Mouse (Mus musculus): ENCODE results near the gene Spryd3. TPM values are rescaled to one million over a fixed set of nuclear protein-coding genes. Genes with fewer than 3 reads are reported as not detected.

The Spryd3 gene
- 152 and 156 TPM in 2 replicates for polyA plus RNA-seq (2012; rRNA removed)

DNA sequence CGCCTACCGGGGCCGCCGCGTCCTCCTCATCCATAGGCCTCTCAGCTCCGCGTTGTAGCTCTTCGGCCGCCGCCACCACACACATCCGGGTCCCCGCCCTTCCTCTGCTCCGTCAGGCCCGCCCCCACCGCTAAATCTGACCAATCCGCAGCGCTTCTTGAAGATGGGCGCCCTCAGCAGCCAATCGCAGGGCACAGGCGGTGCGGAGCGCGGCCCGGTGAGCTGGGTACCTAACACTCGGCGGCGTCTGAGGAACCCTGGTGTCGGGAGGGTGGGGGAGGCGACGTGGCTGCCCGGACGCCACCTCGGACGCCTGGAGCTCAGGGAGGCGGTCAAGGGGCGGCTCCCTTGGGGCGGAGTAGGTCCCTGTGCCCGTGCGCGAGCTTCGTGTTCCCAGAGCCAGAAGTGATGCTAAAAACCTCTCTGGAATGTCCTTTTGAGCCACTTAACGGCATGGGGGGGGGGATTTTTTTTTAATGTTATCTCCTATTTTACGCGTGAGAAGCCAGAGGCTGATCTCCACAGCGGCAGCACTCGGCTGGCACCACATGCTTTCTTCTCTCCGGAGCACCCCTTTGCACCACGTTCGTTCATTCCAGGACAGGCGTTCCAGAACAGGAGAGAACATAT lies at the start of gene Spryd3:
Gene Spryd3 (minus strand): TSS at position 106 of the 630 bp plus-strand sequence.
- TF ChIP-seq POLR2A (IDR thresholded peaks at IDR 0.05; ENCODE audit: extremely low read depth, insufficient read depth, low read length), result 0 out of 2 replicates have a peak, but pooled peaks have one; percentile 35
- no peak for TF ChIP-seq CTCF (IDR thresholded peaks at IDR 0.05; ENCODE audit: extremely low read depth, insufficient read depth, low read length)
- no peaks in the 10 kb centered on the region for H3K4me1 ChIP-seq (ENCODE audit: control insufficient read depth, insufficient read depth, low read length)
- H3K27ac ChIP-seq (ENCODE audit: insufficient read depth, low read length), result no peak within 1 kb of the TSS; the same call in 1 of the 2 replicates
- peak within 1 kb of the TSS; percentile 97 for H3K4me3 ChIP-seq (ENCODE audit: insufficient read depth, low read length)

- H3K27ac ChIP-seq (ENCODE audit: insufficient read depth, low read length), result no peak overlapping the region
- TF ChIP-seq POLR2A (IDR thresholded peaks at IDR 0.05; ENCODE audit: extremely low read depth, insufficient read depth, low read length) (no peak), CTCF (IDR thresholded peaks at IDR 0.05; ENCODE audit: extremely low read depth, insufficient read depth, low read length) (no peak)
- no peaks in the 10 kb centered on the region for H3K4me1 ChIP-seq (ENCODE audit: control insufficient read depth, insufficient read depth, low read length)
- no peak overlapping the region for H3K4me3 ChIP-seq (ENCODE audit: insufficient read depth, low read length)
Measured at GRCm38 (mm10) chr15:102183076-102183475, 47.0 kb upstream of the Spryd3 start.

- Histone ChIP-seq H3K4me3 (ENCODE audit: insufficient read depth, low read length) (no peak overlapping the region), H3K27ac (ENCODE audit: insufficient read depth, low read length) (no peak overlapping the region), H3K4me1 (ENCODE audit: control insufficient read depth, insufficient read depth, low read length) (no peaks in the 10 kb centered on the region)
- TF ChIP-seq CTCF (IDR thresholded peaks at IDR 0.05; ENCODE audit: extremely low read depth, insufficient read depth, low read length) (no peak), POLR2A (IDR thresholded peaks at IDR 0.05; ENCODE audit: extremely low read depth, insufficient read depth, low read length) (no peak)
Measured at GRCm38 (mm10) chr15:102179924-102180323, 43.9 kb upstream of the Spryd3 start.

- Histone ChIP-seq H3K4me3 (ENCODE audit: insufficient read depth, low read length) (no peak overlapping the region), H3K27ac (ENCODE audit: insufficient read depth, low read length) (no peak overlapping the region)
- TF ChIP-seq CTCF (IDR thresholded peaks at IDR 0.05; ENCODE audit: extremely low read depth, insufficient read depth, low read length), result no peak
- no peak for TF ChIP-seq POLR2A (IDR thresholded peaks at IDR 0.05; ENCODE audit: extremely low read depth, insufficient read depth, low read length)
Measured at GRCm38 (mm10) chr15:102179106-102179505, 43.1 kb upstream of the Spryd3 start.

GRCm38 (mm10) chr15:102178279-102178678 lies 42.2 kb upstream of the Spryd3 start:
- H3K4me1 ChIP-seq (ENCODE audit: control insufficient read depth, insufficient read depth, low read length), result no peaks in the 10 kb centered on the region
- TF ChIP-seq POLR2A (IDR thresholded peaks at IDR 0.05; ENCODE audit: extremely low read depth, insufficient read depth, low read length) (no peak), CTCF (IDR thresholded peaks at IDR 0.05; ENCODE audit: extremely low read depth, insufficient read depth, low read length) (peak; percentile 87)
- no peak overlapping the region for H3K27ac ChIP-seq (ENCODE audit: insufficient read depth, low read length)
- H3K4me3 ChIP-seq (ENCODE audit: insufficient read depth, low read length), result no peak overlapping the region

More at GRCm38 (mm10) chr15:102179106-102179505, 43.1 kb upstream of the Spryd3 start:
- no peaks in the 10 kb centered on the region for H3K4me1 ChIP-seq (ENCODE audit: control insufficient read depth, insufficient read depth, low read length)

DNA sequence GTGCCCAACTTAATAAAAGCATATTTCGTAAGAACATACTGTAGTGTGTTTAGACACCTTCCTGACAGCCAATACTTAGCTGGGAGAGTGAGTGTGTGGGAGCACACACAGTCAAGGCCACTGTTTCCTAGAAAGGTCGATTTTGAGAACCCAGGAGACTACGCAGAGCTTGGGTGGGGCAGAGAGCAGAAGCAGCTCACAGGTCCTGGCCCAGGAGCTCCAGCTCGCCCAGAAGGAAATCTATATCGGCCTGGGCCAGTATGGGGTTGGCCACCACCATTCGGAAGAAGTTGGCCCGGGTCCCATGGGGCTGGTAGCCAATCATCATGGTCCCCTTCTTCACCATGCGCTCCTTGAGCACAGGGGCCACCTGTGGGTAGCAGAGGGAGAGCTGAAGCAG lies 41.4 kb upstream of the Spryd3 start:
- no peak overlapping the region for H3K4me3 ChIP-seq (ENCODE audit: insufficient read depth, low read length)
- no peak for TF ChIP-seq CTCF (IDR thresholded peaks at IDR 0.05; ENCODE audit: extremely low read depth, insufficient read depth, low read length)
- TF ChIP-seq POLR2A (IDR thresholded peaks at IDR 0.05; ENCODE audit: extremely low read depth, insufficient read depth, low read length), result no peak
- no peak overlapping the region for H3K27ac ChIP-seq (ENCODE audit: insufficient read depth, low read length)
- H3K4me1 ChIP-seq (ENCODE audit: control insufficient read depth, insufficient read depth, low read length), result no peaks in the 10 kb centered on the region

DNA sequence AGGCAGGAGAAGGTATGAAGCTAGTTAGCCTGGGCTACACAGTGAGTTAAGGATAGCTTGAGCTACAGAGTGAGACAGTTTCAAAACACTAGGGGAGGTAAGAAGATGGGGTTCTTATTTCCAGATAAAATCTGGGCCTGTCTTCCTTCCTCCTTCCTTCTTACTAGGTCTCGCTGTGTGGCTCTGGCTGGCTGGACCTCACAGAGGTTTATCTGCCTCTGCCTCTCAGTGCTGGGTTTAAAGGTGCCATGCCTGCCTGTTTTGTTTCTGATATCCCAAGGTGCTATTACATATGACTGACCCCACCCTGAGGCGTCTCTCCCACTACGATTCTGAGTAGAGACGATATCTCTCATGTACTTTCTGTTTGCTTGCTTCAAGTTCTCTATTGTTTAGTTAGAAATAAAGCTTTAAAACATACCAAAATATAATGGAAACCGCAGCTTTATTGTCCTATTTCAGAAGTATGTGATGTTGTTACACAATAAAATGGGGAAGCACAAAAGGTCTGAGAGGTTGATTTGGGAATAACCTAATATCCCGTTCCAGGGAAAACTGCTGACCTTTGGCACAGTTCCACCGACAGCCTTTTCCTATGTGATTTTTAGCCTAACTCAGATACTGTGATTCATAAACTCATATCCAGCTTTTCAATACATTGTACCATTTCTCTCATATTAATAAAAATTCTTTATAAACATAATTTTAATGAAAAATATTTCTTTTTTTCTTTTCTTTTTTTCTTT lies 40.7 kb upstream of the Spryd3 start:
- H3K27ac ChIP-seq (ENCODE audit: insufficient read depth, low read length), result no peak overlapping the region
- TF ChIP-seq POLR2A (IDR thresholded peaks at IDR 0.05; ENCODE audit: extremely low read depth, insufficient read depth, low read length) (no peak), CTCF (IDR thresholded peaks at IDR 0.05; ENCODE audit: extremely low read depth, insufficient read depth, low read length) (no peak)
- H3K4me3 ChIP-seq (ENCODE audit: insufficient read depth, low read length), result no peak overlapping the region
- no peaks in the 10 kb centered on the region for H3K4me1 ChIP-seq (ENCODE audit: control insufficient read depth, insufficient read depth, low read length)

DNA sequence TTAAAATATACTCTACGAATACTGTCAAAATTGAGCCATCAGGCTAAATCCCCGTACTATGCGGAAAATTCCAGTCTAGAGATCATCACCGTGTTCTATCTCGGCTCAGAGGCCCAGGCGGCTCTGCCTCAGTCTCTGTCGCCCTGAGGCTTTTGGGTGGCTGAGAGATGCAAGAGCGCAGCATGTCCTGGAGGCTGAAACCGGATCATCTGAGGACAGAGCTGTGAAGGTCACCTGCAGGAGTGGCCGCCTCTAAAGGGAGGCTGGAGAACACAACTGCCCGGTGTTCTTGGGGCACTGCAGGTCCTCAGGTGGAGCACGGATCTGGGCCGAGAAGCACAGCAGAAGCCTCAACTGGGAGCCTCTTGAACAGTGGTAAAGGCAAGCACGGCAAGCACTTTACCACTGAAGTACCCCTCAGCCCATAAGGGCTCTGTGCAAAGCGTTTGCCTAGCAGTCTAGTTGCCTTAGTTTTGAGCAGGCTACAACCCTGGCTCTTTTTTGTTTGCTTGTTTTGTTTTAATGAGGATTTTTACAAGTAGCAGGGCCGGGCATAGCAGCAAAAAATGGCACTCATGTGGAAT lies 39.8 kb upstream of the Spryd3 start:
- Histone ChIP-seq H3K27ac (ENCODE audit: insufficient read depth, low read length) (no peak overlapping the region), H3K4me1 (ENCODE audit: control insufficient read depth, insufficient read depth, low read length) (no peaks in the 10 kb centered on the region), H3K4me3 (ENCODE audit: insufficient read depth, low read length) (no peak overlapping the region)
- TF ChIP-seq POLR2A (IDR thresholded peaks at IDR 0.05; ENCODE audit: extremely low read depth, insufficient read depth, low read length) (no peak), CTCF (IDR thresholded peaks at IDR 0.05; ENCODE audit: extremely low read depth, insufficient read depth, low read length) (no peak)

DNA sequence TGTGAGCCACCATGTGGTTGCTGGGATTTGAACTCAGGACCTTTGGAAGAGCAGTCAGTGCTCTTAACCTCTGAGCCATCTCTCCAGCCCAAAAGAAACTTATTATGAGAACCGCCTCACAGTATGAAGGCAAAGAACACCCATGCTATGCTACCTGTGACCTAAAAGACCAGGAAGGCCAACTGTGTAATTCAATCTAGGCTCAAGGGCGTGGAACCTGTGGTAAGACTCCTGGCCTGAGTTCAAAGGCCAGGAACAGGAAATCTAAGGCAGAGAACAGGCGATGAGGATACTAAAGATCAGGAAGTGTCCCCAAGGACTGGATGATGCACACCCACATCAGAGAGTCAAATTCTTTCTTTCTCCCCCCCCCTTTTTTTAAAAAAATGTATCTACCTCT lies 37.5 kb upstream of the Spryd3 start:
- Histone ChIP-seq H3K4me1 (ENCODE audit: control insufficient read depth, insufficient read depth, low read length) (no peaks in the 10 kb centered on the region), H3K27ac (ENCODE audit: insufficient read depth, low read length) (no peak overlapping the region), H3K4me3 (ENCODE audit: insufficient read depth, low read length) (no peak overlapping the region)
- no peak for TF ChIP-seq POLR2A (IDR thresholded peaks at IDR 0.05; ENCODE audit: extremely low read depth, insufficient read depth, low read length)
- no peak for TF ChIP-seq CTCF (IDR thresholded peaks at IDR 0.05; ENCODE audit: extremely low read depth, insufficient read depth, low read length)

All from cortical plate, adult 2 months (tissue).